ENCODE assay signal across 8 mouse cellular contexts in the genomic region with DNA sequence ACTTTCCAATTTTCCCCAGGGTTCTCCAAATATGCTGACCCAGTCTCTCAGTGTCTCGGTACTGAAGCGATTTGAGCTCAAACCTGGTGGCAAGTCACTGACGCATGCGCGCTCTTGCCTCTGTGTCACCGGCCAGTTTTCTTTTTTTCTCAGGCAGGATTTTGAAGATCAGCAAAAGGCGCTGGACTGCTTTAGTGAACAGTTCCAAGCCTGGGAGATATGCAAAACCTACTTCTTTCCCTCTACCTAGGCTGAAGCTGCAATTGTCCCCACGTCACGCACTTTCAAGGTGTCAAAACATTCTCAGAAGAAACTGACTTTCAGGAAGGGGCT. TPM values are rescaled to one million over a fixed set of nuclear protein-coding genes. Genes with fewer than 3 reads are reported as not detected.
DNase-seq lines count a peak whose midpoint lies in the region; ATAC-seq lines count a peak whose summit lies in the region.

No protein-coding gene starts in this region.

- peak overlapping the region; percentile 73 for H3K4me2 ChIP-seq in forebrain, embryonic 16.5 days (ENCODE audit: low read length)

- H3K4me1 ChIP-seq in forebrain, embryonic 16.5 days (replicated peaks; ENCODE audit: control insufficient read depth, insufficient read depth, low read length) = peaks cover 6% of the 10 kb centered on the region

- no peaks in the 10 kb centered on the region for H3K9me3 ChIP-seq in forebrain, embryonic 16.5 days (ENCODE audit: control insufficient read depth, low read length)

- 0% methylated on average over 9 of the region's 9 CpGs for WGBS in forebrain, embryonic 16.5 days
- WGBS in large intestine, adult 2 months = 4% methylated on average over 9 of the region's 9 CpGs

- H3K27ac ChIP-seq in forebrain, embryonic 16.5 days (ENCODE audit: low read length) = peak overlapping the region; percentile 65; the same call in 1 of the 2 replicates

- no peaks in the 10 kb centered on the region for H3K36me3 ChIP-seq in forebrain, embryonic 16.5 days (ENCODE audit: control insufficient read depth, insufficient read depth)

- peak; percentile 60 for DNase-seq in T-cell, adult 2 months (ENCODE audit: low spot score)
- peak; percentile 11 to 19 for DNase-seq in cerebellum, adult 18-20 months
- peak; percentile 59 for DNase-seq in heart, postnatal 4 days
- peak; percentile 13 for DNase-seq in large intestine, adult 2 months (ENCODE audit: low read depth, low spot score)
- DNase-seq in lung, postnatal 14 days = peak; percentile 55
- peak; percentile 77 for DNase-seq in retina, embryonic 14.5 days (ENCODE audit: low spot score)
- peak; percentile 44 for DNase-seq in yolk sac, embryonic 10.5 days (ENCODE audit: low spot score)

- H3K9ac ChIP-seq in forebrain, embryonic 16.5 days (replicated peaks; ENCODE audit: low read depth, low read length) = peak overlapping the region; percentile 84

- peak overlapping the region; percentile 75 for H3K4me3 ChIP-seq in forebrain, embryonic 16.5 days (replicated peaks; ENCODE audit: low read length)

- no peak; the same call in 1 of the 2 replicates for ATAC-seq in forebrain, embryonic 16.5 days

- H3K27me3 ChIP-seq in forebrain, embryonic 16.5 days (replicated peaks; ENCODE audit: control insufficient read depth, insufficient read depth, low read length) = no peaks in the 10 kb centered on the region; the same call in 1 of the 2 replicates

RNA-seq across cellular contexts. Expression of a gene that starts 0.5 kb away (rescaled TPM):
- 6.3 and 7.9 TPM in 2 replicates for polyA plus RNA-seq in forebrain, embryonic 16.5 days (2015; fragmentation: Nextera tagmentation; extraction: Ambion mirVana)
- 10 to 100 TPM; 12.2 to 12.6 TPM for total RNA-seq in heart, postnatal 4 days (2021)
- polyA plus RNA-seq in large intestine, adult 2 months (2012; rRNA removed) = 0.84 and 1.3 TPM in 2 replicates

Comparison
In these comparisons a context has a peak if more than half of its experiments do, and no peak if none do; other contexts are left out.
1. DNase-seq: peak in every context shown above with its lines; median percentile 77 in retina, embryonic 14.5 days; 60 in T-cell, adult 2 months; 59 in heart, postnatal 4 days; 55 in lung, postnatal 14 days; 44 in yolk sac, embryonic 10.5 days; 15 in cerebellum, adult 18-20 months; 13 in large intestine, adult 2 months.